Mouse (Mus musculus) ES-E14 (cell line): Measurements from ENCODE around the gene Nmur1. TPM values are rescaled to one million over a fixed set of nuclear protein-coding genes. Genes with fewer than 3 reads are reported as not detected.

ENCODE experiments used
- DNase-seq: peaks from one replicate; pipeline ENCODE4 v3.0.0-alpha.2; 2013; ENCODE audit warnings: low read depth, low spot score
- H3K27ac ChIP-seq: 2 replicates; pipeline ENCODE4 v1.5.1; 2012; ENCODE audit warnings: low read depth, mild to moderate bottlenecking, low read length, moderate library complexity, mixed read lengths; ENCODE audit not compliant: poor library complexity, insufficient read depth, severe bottlenecking
- H3K36me3 ChIP-seq: 2 replicates; pipeline ENCODE4 v1.6.1; 2012; ENCODE audit warnings: mild to moderate bottlenecking, low read length, moderate library complexity, mixed read lengths; ENCODE audit not compliant: control insufficient read depth, poor library complexity, insufficient read depth, severe bottlenecking
- H3K4me1 ChIP-seq, 2 experiments: fragments of 150-350 bp in 1 of 2; sonication (generic) in 1 of 2; 2 replicates each; pipeline ENCODE4 v1.6.1; 2012; ENCODE audit warnings: low read length in 2 of 2, mild to moderate bottlenecking in 1 of 2, mixed read lengths in 1 of 2; ENCODE audit not compliant: control insufficient read depth in 2 of 2, insufficient read depth in 2 of 2, poor library complexity in 1 of 2
- H3K4me3 ChIP-seq, 2 experiments: fragments of 150-350 bp in 1 of 2; sonication (generic) in 1 of 2; 2 replicates each; pipeline ENCODE4 v1.5.1; 2012; ENCODE audit warnings: low read length in 2 of 2, low read depth in 1 of 2, mild to moderate bottlenecking in 1 of 2, mixed read lengths in 1 of 2; ENCODE audit not compliant: insufficient read depth in 1 of 2, poor library complexity in 1 of 2, severe bottlenecking in 1 of 2
- H3K9ac ChIP-seq: 2 replicates; pipeline ENCODE4 v1.6.1; 2012; ENCODE audit warnings: low read depth, mild to moderate bottlenecking, low read length, mixed read lengths; ENCODE audit not compliant: poor library complexity, insufficient read depth, severe bottlenecking
- H3K9me3 ChIP-seq: fragments of 150-350 bp; sonication (generic); 2 replicates; pipeline ENCODE4 v1.6.1; 2012; ENCODE audit warnings: low read depth, mild to moderate bottlenecking, low read length; ENCODE audit not compliant: control insufficient read depth, insufficient read depth
- CHD2 ChIP-seq: IDR thresholded peaks from 2 replicates; pipeline ENCODE4 v1.6.1; 2014; ENCODE audit warnings: mild to moderate bottlenecking, low read depth, low read length, inconsistent platforms
- HCFC1 ChIP-seq: IDR thresholded peaks from 2 replicates; pipeline ENCODE4 v1.6.1; 2012; ENCODE audit warnings: low read length, inconsistent platforms, borderline replicate concordance; ENCODE audit not compliant: insufficient read depth
- MAFK ChIP-seq: IDR thresholded peaks from 2 replicates; pipeline ENCODE4 v1.6.1; 2014; ENCODE audit warnings: mild to moderate bottlenecking, low read depth, low read length, inconsistent platforms; ENCODE audit not compliant: insufficient read depth
- ZC3H11A ChIP-seq: IDR thresholded peaks from 2 replicates; pipeline ENCODE4 v1.6.1; 2012; ENCODE audit warnings: low read depth, mild to moderate bottlenecking, inconsistent platforms, low read length, borderline replicate concordance
- ZNF384 ChIP-seq: IDR thresholded peaks from 2 replicates; pipeline ENCODE4 v1.6.1; 2012; ENCODE audit warnings: low read depth, low read length, inconsistent platforms
- in situ Hi-C, 2 experiments: fragments of 600-800 bp; cut with MboI; formaldehyde crosslinking; loops; one replicate each; pipeline ENCODE4 v1.15.1; 2025; ENCODE audit warnings: low sequenced_read_pairs in 2 of 2, inconsistent platforms in 1 of 2; ENCODE audit not compliant: unreplicated experiment in 2 of 2
- total RNA-seq: library from RNA; depleted of rRNA; stranded (reverse); fragments of 300-350 nt; gene quantifications from 2 replicates; pipeline ENCODE4 v1.2.3, GENCODE M21; 2012

Gene Nmur1
- total RNA-seq, 1 experiment = 0.18 TPM

GRCm38 (mm10) chr1:86358906-86359797 is 66.9 kb downstream of the Nmur1 start, which contains the start of gene Ncl:
Gene Ncl (minus strand): TSS chr1:86359400.
- Histone ChIP-seq H3K36me3 (peaks cover 33% of the 10 kb centered on the region), H3K4me3 (peak within 1 kb of the TSS; percentile 79 to 88), H3K9me3 (no peaks in the 10 kb centered on the region), H3K4me1 (peaks cover 1 to 10% of the 10 kb centered on the region in 2 experiments; a peak in 1 of 4 replicates), H3K27ac (peak within 1 kb of the TSS; percentile 92), H3K9ac (peak within 1 kb of the TSS; percentile 97)
- DNase-seq = peak; percentile 98
- TF ChIP-seq CHD2 (peak; percentile 94), HCFC1 (no peak; the same call in 1 of the 2 replicates), MAFK (no peak), ZNF384 (no peak), ZC3H11A (no peak)
- in situ Hi-C loops = no loop called here

DNA sequence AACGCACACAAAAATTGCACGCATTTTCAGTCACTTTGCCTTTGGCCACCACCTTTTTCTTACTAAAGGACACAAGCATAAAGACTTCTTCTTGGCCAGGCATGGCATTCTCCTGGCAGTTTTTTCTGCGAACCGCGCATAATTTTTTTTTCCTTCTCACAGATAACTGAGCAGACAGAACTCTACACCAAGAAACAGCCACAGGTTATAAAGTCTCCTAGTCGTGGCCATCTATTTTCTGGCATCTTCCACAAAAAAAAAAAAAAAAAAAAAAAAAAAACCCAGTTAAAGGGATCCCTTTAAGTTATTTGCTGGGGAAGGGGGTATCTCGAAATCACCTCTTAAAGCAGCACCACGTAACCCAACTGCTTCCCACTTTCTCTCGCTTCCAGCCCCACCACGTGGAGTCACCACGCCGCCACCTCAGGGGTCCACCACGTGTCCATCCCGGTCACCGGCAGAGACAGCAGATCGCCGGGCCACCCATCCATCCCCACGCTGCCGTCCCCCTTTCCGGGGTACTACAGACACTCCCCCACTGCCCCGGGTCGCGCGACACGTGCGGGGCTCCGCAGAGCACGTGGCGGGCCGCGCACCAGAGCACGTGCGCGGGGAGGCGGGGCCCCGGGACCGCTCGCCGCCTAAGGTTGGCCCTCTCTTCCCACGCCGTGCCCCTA is 67.7 kb downstream of the Nmur1 start:
- in situ Hi-C loops = no loop called here
- H3K4me1 ChIP-seq = peaks cover 1 to 8% of the 10 kb centered on the region in 2 experiments; a peak in 1 of 4 replicates
- no peak for TF ChIP-seq MAFK
- no peak for TF ChIP-seq CHD2
- peak overlapping the region; percentile 79 to 80 for H3K4me3 ChIP-seq
- H3K27ac ChIP-seq = peak overlapping the region; percentile 92
- H3K9ac ChIP-seq = peak overlapping the region; percentile 92
- no peaks in the 10 kb centered on the region for H3K9me3 ChIP-seq
- DNase-seq = no peak
- peaks cover 39% of the 10 kb centered on the region for H3K36me3 ChIP-seq

GRCm38 (mm10) chr1:86354186-86354585 is 71.8 kb downstream of the Nmur1 start:
- TF ChIP-seq ZC3H11A (no peak), CHD2 (no peak), MAFK (no peak), HCFC1 (no peak), ZNF384 (no peak)
- Histone ChIP-seq H3K4me3 (no peak overlapping the region), H3K27ac (no peak overlapping the region), H3K9me3 (no peaks in the 10 kb centered on the region), H3K4me1 (peaks cover 0 to 4% of the 10 kb centered on the region in 2 experiments; a peak in 2 of 4 replicates), H3K36me3 (peaks cover 72% of the 10 kb centered on the region), H3K9ac (no peak overlapping the region)
- DNase-seq = no peak
- in situ Hi-C loops = no loop called here

- no peaks in the 10 kb centered on the region for H3K9me3 ChIP-seq
- DNase-seq = no peak
- no peak overlapping the region for H3K27ac ChIP-seq
- in situ Hi-C loops = no loop called here
- no peak for TF ChIP-seq ZC3H11A
- no peak for TF ChIP-seq CHD2
- no peak for TF ChIP-seq MAFK
- TF ChIP-seq ZNF384 = no peak
- TF ChIP-seq HCFC1 = no peak
- no peak overlapping the region for H3K4me3 ChIP-seq
- H3K36me3 ChIP-seq = peaks cover 52% of the 10 kb centered on the region
- H3K9ac ChIP-seq = no peak overlapping the region
- H3K4me1 ChIP-seq = no peaks in the 10 kb centered on the region; a peak in 2 of 4 replicates
These were observed 75.5 kb downstream of the Nmur1 start for GRCm38 (mm10) chr1:86350576-86350975.
